Mouse (Mus musculus): ENCODE measurements around the gene Atg2b. TPM values are rescaled to one million over a fixed set of nuclear protein-coding genes. Genes with fewer than 3 reads are reported as not detected.
A peak's percentile ranks its signal among the peaks of the same experiment; 100 is the strongest.

The Atg2b gene
- 19.2 and 24.0 TPM in 2 replicates for total RNA-seq (2014; rRNA removed)
- polyA plus RNA-seq (2012; rRNA removed): 9.3 and 10.2 TPM in 2 replicates

- Histone ChIP-seq H3K4me1 (ENCODE audit: control insufficient read depth, insufficient read depth, low read length) (peaks cover 9% of the 10 kb centered on the region), H3K27ac (replicated peaks; ENCODE audit: insufficient read depth, low read depth, low read length) (peak within 1 kb of the TSS; percentile 88), H3K4me3 (ENCODE audit: insufficient read depth, low read depth, low read length) (peak within 1 kb of the TSS; percentile 96), H3K9ac (ENCODE audit: low read depth, low read length) (peak within 1 kb of the TSS; percentile 96), H3K27me3 (ENCODE audit: control insufficient read depth, insufficient read depth, low read length) (no peaks in the 10 kb centered on the region), H3K36me3 (ENCODE audit: control insufficient read depth, insufficient read depth, low read length) (no peaks in the 10 kb centered on the region), H3K79me2 (ENCODE audit: control insufficient read depth, insufficient read depth, low read length) (peaks cover 25% of the 10 kb centered on the region; the same call in 1 of the 2 replicates)
- 1% methylated on average over 72 of the region's 73 CpGs for WGBS
- TF ChIP-seq POLR2A (IDR thresholded peaks at IDR 0.05; ENCODE audit: extremely low read depth, insufficient read depth, low read length): peak; percentile 55
- TF ChIP-seq CTCF (IDR thresholded peaks at IDR 0.05; ENCODE audit: low read depth, low read length): no peak
- DNase-seq (ENCODE audit: extremely low read depth, low read depth, low spot score): peak; percentile 87
Observed at GRCm38 (mm10) chr12:105685001-105685691, at the start of gene Atg2b. Atg2b (minus strand) TSS chr12:105685211.

- Histone ChIP-seq H3K27me3 (ENCODE audit: control insufficient read depth, insufficient read depth, low read length) (no peaks in the 10 kb centered on the region), H3K4me1 (ENCODE audit: control insufficient read depth, insufficient read depth, low read length) (peaks cover 5% of the 10 kb centered on the region), H3K27ac (replicated peaks; ENCODE audit: insufficient read depth, low read depth, low read length) (no peak overlapping the region), H3K36me3 (ENCODE audit: control insufficient read depth, insufficient read depth, low read length) (no peaks in the 10 kb centered on the region), H3K79me2 (ENCODE audit: control insufficient read depth, insufficient read depth, low read length) (no peaks in the 10 kb centered on the region), H3K4me3 (ENCODE audit: insufficient read depth, low read depth, low read length) (no peak overlapping the region), H3K9ac (ENCODE audit: low read depth, low read length) (no peak overlapping the region)
- no peak for DNase-seq (ENCODE audit: extremely low read depth, low read depth, low spot score)
- TF ChIP-seq CTCF (IDR thresholded peaks at IDR 0.05; ENCODE audit: low read depth, low read length) (no peak), POLR2A (IDR thresholded peaks at IDR 0.05; ENCODE audit: extremely low read depth, insufficient read depth, low read length) (no peak)
- WGBS: 85% methylated on average over 9 of the region's 9 CpGs
Observed at GRCm38 (mm10) chr12:105733370-105734159, 48.6 kb upstream of the Atg2b start.

GRCm38 (mm10) chr12:105730851-105731460 is 45.9 kb upstream of the Atg2b start:
- TF ChIP-seq CTCF (IDR thresholded peaks at IDR 0.05; ENCODE audit: low read depth, low read length) (no peak), POLR2A (IDR thresholded peaks at IDR 0.05; ENCODE audit: extremely low read depth, insufficient read depth, low read length) (no peak)
- Histone ChIP-seq H3K36me3 (ENCODE audit: control insufficient read depth, insufficient read depth, low read length) (no peaks in the 10 kb centered on the region), H3K4me3 (ENCODE audit: insufficient read depth, low read depth, low read length) (peak overlapping the region; percentile 4; the same call in 1 of the 2 replicates), H3K27ac (replicated peaks; ENCODE audit: insufficient read depth, low read depth, low read length) (peak overlapping the region; percentile 39; the same call in 1 of the 2 replicates), H3K27me3 (ENCODE audit: control insufficient read depth, insufficient read depth, low read length) (no peaks in the 10 kb centered on the region), H3K79me2 (ENCODE audit: control insufficient read depth, insufficient read depth, low read length) (no peaks in the 10 kb centered on the region), H3K9ac (ENCODE audit: low read depth, low read length) (no peak overlapping the region), H3K4me1 (ENCODE audit: control insufficient read depth, insufficient read depth, low read length) (peaks cover 9% of the 10 kb centered on the region)
- peak; percentile 72 for DNase-seq (ENCODE audit: extremely low read depth, low read depth, low spot score)
- 10% methylated on average over 6 of the region's 6 CpGs for WGBS

GRCm38 (mm10) chr12:105727964-105728363 is 43.0 kb upstream of the Atg2b start:
- no peaks in the 10 kb centered on the region for H3K27me3 ChIP-seq (ENCODE audit: control insufficient read depth, insufficient read depth, low read length)
- WGBS: 38% methylated on average over 8 of the region's 8 CpGs
- H3K79me2 ChIP-seq (ENCODE audit: control insufficient read depth, insufficient read depth, low read length): no peaks in the 10 kb centered on the region
- H3K4me3 ChIP-seq (ENCODE audit: insufficient read depth, low read depth, low read length): no peak overlapping the region
- no peaks in the 10 kb centered on the region for H3K36me3 ChIP-seq (ENCODE audit: control insufficient read depth, insufficient read depth, low read length)
- no peak overlapping the region; the same call in 1 of the 2 replicates for H3K27ac ChIP-seq (replicated peaks; ENCODE audit: insufficient read depth, low read depth, low read length)
- DNase-seq (ENCODE audit: extremely low read depth, low read depth, low spot score): peak; percentile 38
- no peak overlapping the region for H3K9ac ChIP-seq (ENCODE audit: low read depth, low read length)
- TF ChIP-seq CTCF (IDR thresholded peaks at IDR 0.05; ENCODE audit: low read depth, low read length) (no peak), POLR2A (IDR thresholded peaks at IDR 0.05; ENCODE audit: extremely low read depth, insufficient read depth, low read length) (no peak)
- peaks cover 9% of the 10 kb centered on the region for H3K4me1 ChIP-seq (ENCODE audit: control insufficient read depth, insufficient read depth, low read length)

- Histone ChIP-seq H3K27ac (replicated peaks; ENCODE audit: insufficient read depth, low read depth, low read length) (no peak overlapping the region), H3K4me3 (ENCODE audit: insufficient read depth, low read depth, low read length) (no peak overlapping the region), H3K27me3 (ENCODE audit: control insufficient read depth, insufficient read depth, low read length) (no peaks in the 10 kb centered on the region), H3K4me1 (ENCODE audit: control insufficient read depth, insufficient read depth, low read length) (peaks cover 9% of the 10 kb centered on the region), H3K79me2 (ENCODE audit: control insufficient read depth, insufficient read depth, low read length) (no peaks in the 10 kb centered on the region), H3K36me3 (ENCODE audit: control insufficient read depth, insufficient read depth, low read length) (no peaks in the 10 kb centered on the region), H3K9ac (ENCODE audit: low read depth, low read length) (no peak overlapping the region)
- TF ChIP-seq POLR2A (IDR thresholded peaks at IDR 0.05; ENCODE audit: extremely low read depth, insufficient read depth, low read length): no peak
- DNase-seq (ENCODE audit: extremely low read depth, low read depth, low spot score): no peak
- 81% methylated on average over 3 of the region's 3 CpGs for WGBS
Observed at GRCm38 (mm10) chr12:105727268-105727667, 42.3 kb upstream of the Atg2b start.

Measured in liver, adult 2 months (tissue).